Mouse (Mus musculus): ENCODE results near the gene Limk1. TPM values are rescaled to one million over a fixed set of nuclear protein-coding genes. Genes with fewer than 3 reads are reported as not detected.

Limk1 gene
- polyA plus RNA-seq, 1 experiment from 2014 or later, result 1.7 TPM

- H3K4me3 ChIP-seq (ENCODE audit: low read depth, low read length), result no peak overlapping the region
- 75% methylated on average over 2 of the region's 2 CpGs for WGBS
- no peaks in the 10 kb centered on the region for H3K36me3 ChIP-seq (ENCODE audit: control insufficient read depth, insufficient read depth, low read length)
- H3K9me3 ChIP-seq (ENCODE audit: control insufficient read depth, low read length), result no peaks in the 10 kb centered on the region
- no peak overlapping the region for H3K27ac ChIP-seq (ENCODE audit: low read depth, low read length)
- DNase-seq (ENCODE audit: low spot score), result no peak
- no peaks in the 10 kb centered on the region; the same call in 1 of the 2 replicates for H3K27me3 ChIP-seq (replicated peaks; ENCODE audit: control insufficient read depth, insufficient read depth, low read length)
- peaks cover 3% of the 10 kb centered on the region; the same call in 1 of the 2 replicates for H3K4me1 ChIP-seq (replicated peaks; ENCODE audit: control insufficient read depth, insufficient read depth, low read length)
- no peak for ATAC-seq (replicated peaks; ENCODE audit: low FRiP score)
- no peak overlapping the region for H3K4me2 ChIP-seq
- no peak overlapping the region for H3K9ac ChIP-seq (ENCODE audit: low read depth, low read length)
These were observed 4.0 kb downstream of the Limk1 start for GRCm38 (mm10) chr5:134684398-134684797.

- no peak overlapping the region for H3K4me2 ChIP-seq
- ATAC-seq (replicated peaks; ENCODE audit: low FRiP score) (no peak), DNase-seq (ENCODE audit: low spot score) (no peak)
- H3K9ac ChIP-seq (ENCODE audit: low read depth, low read length), result no peak overlapping the region
- WGBS, result 73% methylated on average over 2 of the region's 2 CpGs
- no peak overlapping the region for H3K27ac ChIP-seq (ENCODE audit: low read depth, low read length)
- H3K4me3 ChIP-seq (ENCODE audit: low read depth, low read length), result no peak overlapping the region
- H3K27me3 ChIP-seq (replicated peaks; ENCODE audit: control insufficient read depth, insufficient read depth, low read length), result no peaks in the 10 kb centered on the region; the same call in 1 of the 2 replicates
- H3K4me1 ChIP-seq (replicated peaks; ENCODE audit: control insufficient read depth, insufficient read depth, low read length), result peaks cover 7% of the 10 kb centered on the region
- no peaks in the 10 kb centered on the region for H3K36me3 ChIP-seq (ENCODE audit: control insufficient read depth, insufficient read depth, low read length)
- no peaks in the 10 kb centered on the region for H3K9me3 ChIP-seq (ENCODE audit: control insufficient read depth, low read length)
These were observed 4.6 kb downstream of the Limk1 start for GRCm38 (mm10) chr5:134683813-134684212.

- ATAC-seq (replicated peaks; ENCODE audit: low FRiP score) (no peak; the same call in 1 of the 2 replicates), DNase-seq (ENCODE audit: low spot score) (no peak)
- Histone ChIP-seq H3K27ac (ENCODE audit: low read depth, low read length) (peak overlapping the region; percentile 60), H3K4me3 (ENCODE audit: low read depth, low read length) (no peak overlapping the region), H3K4me1 (replicated peaks; ENCODE audit: control insufficient read depth, insufficient read depth, low read length) (peaks cover 32% of the 10 kb centered on the region), H3K36me3 (ENCODE audit: control insufficient read depth, insufficient read depth, low read length) (no peaks in the 10 kb centered on the region), H3K9ac (ENCODE audit: low read depth, low read length) (no peak overlapping the region; the same call in 1 of the 2 replicates), H3K27me3 (replicated peaks; ENCODE audit: control insufficient read depth, insufficient read depth, low read length) (no peaks in the 10 kb centered on the region), H3K9me3 (ENCODE audit: control insufficient read depth, low read length) (no peaks in the 10 kb centered on the region), H3K4me2 (no peak overlapping the region)
- WGBS, result 56% methylated on average over 12 of the region's 12 CpGs
These were observed 8.2 kb downstream of the Limk1 start for GRCm38 (mm10) chr5:134680238-134680637.

GRCm38 (mm10) chr5:134678827-134679546 is 9.4 kb downstream of the Limk1 start:
- Histone ChIP-seq H3K9ac (ENCODE audit: low read depth, low read length) (0 out of 2 replicates have a peak overlapping the region, but pooled peaks have one; percentile 16), H3K4me2 (peak overlapping the region; percentile 19), H3K27ac (ENCODE audit: low read depth, low read length) (no peak overlapping the region), H3K4me1 (replicated peaks; ENCODE audit: control insufficient read depth, insufficient read depth, low read length) (peaks cover 32% of the 10 kb centered on the region), H3K4me3 (ENCODE audit: low read depth, low read length) (no peak overlapping the region), H3K27me3 (replicated peaks; ENCODE audit: control insufficient read depth, insufficient read depth, low read length) (no peaks in the 10 kb centered on the region), H3K9me3 (ENCODE audit: control insufficient read depth, low read length) (no peaks in the 10 kb centered on the region), H3K36me3 (ENCODE audit: control insufficient read depth, insufficient read depth, low read length) (no peaks in the 10 kb centered on the region)
- ATAC-seq (replicated peaks; ENCODE audit: low FRiP score) (peak; percentile 60; the same call in 1 of the 2 replicates), DNase-seq (ENCODE audit: low spot score) (no peak)
- 65% methylated on average over 8 of the region's 8 CpGs for WGBS

GRCm38 (mm10) chr5:134678031-134678430 is 10.4 kb downstream of the Limk1 start:
- H3K4me1 ChIP-seq (replicated peaks; ENCODE audit: control insufficient read depth, insufficient read depth, low read length), result peaks cover 32% of the 10 kb centered on the region
- no peak overlapping the region for H3K27ac ChIP-seq (ENCODE audit: low read depth, low read length)
- H3K4me2 ChIP-seq, result peak overlapping the region; percentile 31
- H3K27me3 ChIP-seq (replicated peaks; ENCODE audit: control insufficient read depth, insufficient read depth, low read length), result no peaks in the 10 kb centered on the region
- H3K9me3 ChIP-seq (ENCODE audit: control insufficient read depth, low read length), result no peaks in the 10 kb centered on the region
- 0 out of 2 replicates have a peak overlapping the region, but pooled peaks have one; percentile 8 for H3K9ac ChIP-seq (ENCODE audit: low read depth, low read length)
- H3K4me3 ChIP-seq (ENCODE audit: low read depth, low read length), result peak overlapping the region; percentile 7; the same call in 1 of the 2 replicates
- H3K36me3 ChIP-seq (ENCODE audit: control insufficient read depth, insufficient read depth, low read length), result no peaks in the 10 kb centered on the region
- ATAC-seq (replicated peaks; ENCODE audit: low FRiP score) (no peak), DNase-seq (ENCODE audit: low spot score) (no peak)
- 66% methylated on average over 3 of the region's 3 CpGs for WGBS

GRCm38 (mm10) chr5:134677491-134677890 is 10.9 kb downstream of the Limk1 start:
- peaks cover 32% of the 10 kb centered on the region for H3K4me1 ChIP-seq (replicated peaks; ENCODE audit: control insufficient read depth, insufficient read depth, low read length)
- ATAC-seq (replicated peaks; ENCODE audit: low FRiP score), result no peak
- no peak overlapping the region for H3K27ac ChIP-seq (ENCODE audit: low read depth, low read length)

GRCm38 (mm10) chr5:134675956-134676759 is 12.2 kb downstream of the Limk1 start:
- Histone ChIP-seq H3K9ac (ENCODE audit: low read depth, low read length) (peak overlapping the region; percentile 48), H3K4me3 (ENCODE audit: low read depth, low read length) (peak overlapping the region; percentile 43), H3K4me1 (replicated peaks; ENCODE audit: control insufficient read depth, insufficient read depth, low read length) (peaks cover 32% of the 10 kb centered on the region), H3K36me3 (ENCODE audit: control insufficient read depth, insufficient read depth, low read length) (no peaks in the 10 kb centered on the region), H3K9me3 (ENCODE audit: control insufficient read depth, low read length) (no peaks in the 10 kb centered on the region), H3K4me2 (peak overlapping the region; percentile 75), H3K27me3 (replicated peaks; ENCODE audit: control insufficient read depth, insufficient read depth, low read length) (no peaks in the 10 kb centered on the region), H3K27ac (ENCODE audit: low read depth, low read length) (peak overlapping the region; percentile 53)
- DNase-seq (ENCODE audit: low spot score) (peak; percentile 70), ATAC-seq (replicated peaks; ENCODE audit: low FRiP score) (peak; percentile 77)
- WGBS, result 5% methylated on average over 14 of the region's 14 CpGs

More at GRCm38 (mm10) chr5:134677491-134677890, 10.9 kb downstream of the Limk1 start:
- H3K36me3 ChIP-seq (ENCODE audit: control insufficient read depth, insufficient read depth, low read length), result no peaks in the 10 kb centered on the region
- H3K27me3 ChIP-seq (replicated peaks; ENCODE audit: control insufficient read depth, insufficient read depth, low read length), result no peaks in the 10 kb centered on the region
- H3K4me2 ChIP-seq, result peak overlapping the region; percentile 31
- 81% methylated on average over 5 of the region's 5 CpGs for WGBS
- H3K9ac ChIP-seq (ENCODE audit: low read depth, low read length), result no peak overlapping the region
- H3K9me3 ChIP-seq (ENCODE audit: control insufficient read depth, low read length), result no peaks in the 10 kb centered on the region
- DNase-seq (ENCODE audit: low spot score), result no peak
- H3K4me3 ChIP-seq (ENCODE audit: low read depth, low read length), result peak overlapping the region; percentile 7; the same call in 1 of the 2 replicates

- ATAC-seq (replicated peaks; ENCODE audit: low FRiP score) (no peak), DNase-seq (ENCODE audit: low spot score) (no peak)
- no peak overlapping the region for H3K4me2 ChIP-seq
- no peaks in the 10 kb centered on the region for H3K36me3 ChIP-seq (ENCODE audit: control insufficient read depth, insufficient read depth, low read length)
- H3K27me3 ChIP-seq (replicated peaks; ENCODE audit: control insufficient read depth, insufficient read depth, low read length), result no peaks in the 10 kb centered on the region
- no peak overlapping the region for H3K4me3 ChIP-seq (ENCODE audit: low read depth, low read length)
- H3K9me3 ChIP-seq (ENCODE audit: control insufficient read depth, low read length), result no peaks in the 10 kb centered on the region
- WGBS, result 76% methylated on average over 5 of the region's 5 CpGs
- peaks cover 29% of the 10 kb centered on the region for H3K4me1 ChIP-seq (replicated peaks; ENCODE audit: control insufficient read depth, insufficient read depth, low read length)
- H3K27ac ChIP-seq (ENCODE audit: low read depth, low read length), result no peak overlapping the region
- no peak overlapping the region for H3K9ac ChIP-seq (ENCODE audit: low read depth, low read length)
These were observed 13.4 kb downstream of the Limk1 start for GRCm38 (mm10) chr5:134674977-134675376.
